Mouse (Mus musculus) fat pad, adult 2 months (tissue): Measurements from ENCODE around the gene Atic.

Source experiments
- DNase-seq: peaks from one replicate; pipeline ENCODE4 v3.0.0-alpha.2; 2011; ENCODE audit warnings: low read depth, low spot score; ENCODE audit errors: extremely low read depth

The Atic gene

GRCm38 (mm10) chr1:71556688-71557612 lies at the start of gene Atic:
TSS of gene Atic (plus strand) at chr1:71557150.
- DNase-seq, result peak; percentile 8

GRCm38 (mm10) chr1:71507251-71507650 lies 49.7 kb upstream of the Atic start:
- no peak for DNase-seq

DNA sequence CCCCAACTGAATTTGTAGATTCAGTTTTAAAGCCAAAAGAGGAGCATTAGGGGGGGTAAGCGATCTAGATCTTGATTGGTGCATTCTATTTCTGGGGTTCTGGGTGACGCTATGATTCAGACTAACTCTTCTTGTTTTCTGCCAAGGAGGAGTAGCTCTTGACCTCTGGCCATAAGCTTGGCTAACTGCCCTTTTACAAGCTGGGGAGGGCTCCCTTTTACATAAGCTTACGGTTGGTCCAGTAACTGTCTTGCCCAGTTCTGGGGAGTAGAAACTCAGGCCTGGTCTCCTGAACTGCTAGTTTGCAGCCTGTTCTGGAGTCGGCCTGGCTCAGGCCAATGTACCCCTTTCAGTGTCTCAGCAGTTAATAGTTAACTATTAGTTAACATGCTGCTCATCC lies 41.9 kb upstream of the Atic start:
- DNase-seq, result no peak

DNA sequence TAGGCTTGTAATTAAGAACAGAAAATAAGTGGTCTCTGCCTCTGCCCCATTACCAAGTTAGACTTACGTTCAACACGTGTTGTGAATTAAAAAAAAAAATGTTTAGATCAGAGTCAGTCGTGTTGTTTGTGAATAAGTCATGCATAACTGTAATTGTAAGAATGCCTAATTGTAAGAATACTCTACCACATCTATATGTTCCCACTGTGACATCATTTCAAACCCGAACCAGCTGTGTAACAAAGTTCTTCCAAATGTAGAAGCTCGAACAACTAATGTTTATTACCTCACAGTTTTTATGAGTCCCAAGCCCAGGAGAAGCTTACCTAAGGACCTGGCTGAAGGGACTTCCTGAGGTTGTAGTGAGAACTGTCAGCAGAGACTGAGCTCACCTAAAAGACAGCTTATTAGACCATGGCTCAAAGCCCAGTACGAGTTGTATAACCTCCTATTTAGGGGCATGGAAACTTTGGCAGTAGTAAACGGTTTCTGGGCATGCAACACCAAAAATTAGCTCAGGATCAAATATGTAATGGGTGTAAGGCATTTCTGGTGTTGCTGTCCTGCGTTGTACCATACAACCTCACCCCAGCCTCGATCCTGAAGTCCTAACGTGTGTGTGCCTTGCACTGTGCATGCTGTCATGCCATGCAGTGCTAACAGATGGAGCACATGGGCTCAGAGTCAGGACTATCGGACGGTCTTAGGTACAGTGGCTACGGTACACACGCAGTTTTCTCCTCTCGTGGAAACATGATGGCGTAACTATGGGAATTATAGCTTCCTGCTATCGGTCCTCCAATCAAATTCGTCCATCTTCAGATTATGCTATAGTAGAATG lies 27.9 kb upstream of the Atic start:
- no peak for DNase-seq

DNA sequence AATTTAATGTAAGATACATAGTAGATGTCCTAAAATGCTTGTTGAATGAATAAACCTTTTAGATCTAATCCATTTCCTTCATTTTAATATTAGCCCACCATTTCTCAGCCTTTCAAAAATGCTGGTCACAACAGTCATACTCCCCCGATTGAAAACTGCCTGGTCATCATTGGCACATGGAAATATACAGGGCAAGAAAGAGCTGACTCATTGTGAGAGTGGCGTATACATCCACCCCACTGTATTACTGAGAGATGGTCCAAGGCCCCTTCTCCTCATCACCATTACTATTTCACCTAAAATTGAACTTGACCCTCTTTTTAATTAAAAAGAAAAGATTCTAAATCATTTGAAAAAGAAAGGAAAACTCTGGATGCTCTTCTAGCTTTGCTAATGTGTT lies 26.2 kb upstream of the Atic start:
- DNase-seq, result no peak

GRCm38 (mm10) chr1:71531653-71532052 lies 25.3 kb upstream of the Atic start:
- DNase-seq, result no peak

DNA sequence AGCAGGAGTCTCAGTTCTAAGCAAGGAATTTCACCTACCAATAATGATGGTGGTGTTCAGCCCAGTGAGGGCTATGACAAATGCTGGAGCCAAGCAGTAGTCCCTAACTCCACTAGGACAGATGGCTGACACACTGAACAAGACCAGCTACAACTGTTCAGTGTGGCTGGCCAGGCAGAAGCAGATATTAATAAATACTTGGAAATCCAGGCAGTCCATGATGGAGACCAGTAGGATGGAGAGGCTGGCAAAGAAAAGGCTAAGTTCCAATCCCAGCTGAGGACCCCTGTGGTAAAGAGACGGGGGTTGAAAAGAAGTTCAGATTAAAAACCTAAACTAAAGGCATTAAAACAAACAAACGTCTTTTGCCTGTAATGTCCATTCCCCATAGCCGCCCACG lies 17.3 kb upstream of the Atic start:
- no peak for DNase-seq

GRCm38 (mm10) chr1:71540437-71540836 lies 16.5 kb upstream of the Atic start:
- DNase-seq, result no peak

DNA sequence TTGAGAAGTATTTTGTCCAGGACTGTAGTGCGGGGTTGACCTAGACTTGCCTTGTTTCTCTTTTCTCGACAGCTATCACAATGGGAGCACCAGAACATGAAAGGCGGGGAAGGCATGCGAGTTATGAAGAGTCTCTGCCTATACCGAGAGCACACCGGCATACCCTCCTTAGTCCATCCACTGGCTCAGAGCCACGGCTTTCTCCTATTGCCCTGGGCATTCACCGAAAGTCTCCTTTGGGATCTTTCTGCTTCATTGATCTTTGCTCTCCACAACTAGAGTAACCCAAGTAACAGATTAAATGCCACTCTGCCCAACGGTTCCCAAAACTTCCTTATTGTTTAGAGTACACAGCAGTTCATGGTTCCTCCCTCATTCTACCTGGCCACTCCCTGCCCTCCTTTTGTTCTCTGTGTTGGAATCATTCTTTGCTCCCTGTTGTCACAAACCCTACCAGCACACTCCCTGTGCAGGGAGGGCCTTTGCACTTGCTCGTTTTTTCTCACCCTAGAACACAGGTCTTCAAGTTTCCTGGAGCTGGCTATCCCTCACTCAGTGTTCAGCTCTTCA lies 6.2 kb upstream of the Atic start:
- DNase-seq, result no peak

- DNase-seq, result no peak
Measured at GRCm38 (mm10) chr1:71560626-71561025, 3.7 kb downstream of the Atic start.

DNA sequence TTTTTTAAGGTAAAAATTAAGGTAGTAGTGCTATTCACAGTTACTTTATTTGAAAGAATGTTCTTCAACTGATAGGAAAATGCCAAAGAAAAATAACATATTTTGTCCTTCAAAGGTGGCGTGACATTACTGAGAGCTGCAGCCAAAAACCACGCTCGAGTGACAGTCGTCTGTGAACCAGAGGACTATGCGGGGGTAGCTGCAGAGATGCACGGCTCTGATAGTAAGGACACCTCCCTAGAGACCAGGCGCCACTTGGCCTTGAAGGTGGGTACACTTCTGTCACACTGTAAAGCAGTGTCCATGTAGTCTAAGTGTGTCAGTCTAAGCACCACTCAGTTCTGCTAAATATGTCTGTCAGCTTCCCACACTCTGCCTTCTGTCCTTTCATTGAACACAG lies 7.3 kb downstream of the Atic start:
- no peak for DNase-seq

GRCm38 (mm10) chr1:71567884-71568605 lies 11.1 kb downstream of the Atic start:
- no peak for DNase-seq

GRCm38 (mm10) chr1:71570116-71570515 lies 13.2 kb downstream of the Atic start:
- DNase-seq, result no peak

DNA sequence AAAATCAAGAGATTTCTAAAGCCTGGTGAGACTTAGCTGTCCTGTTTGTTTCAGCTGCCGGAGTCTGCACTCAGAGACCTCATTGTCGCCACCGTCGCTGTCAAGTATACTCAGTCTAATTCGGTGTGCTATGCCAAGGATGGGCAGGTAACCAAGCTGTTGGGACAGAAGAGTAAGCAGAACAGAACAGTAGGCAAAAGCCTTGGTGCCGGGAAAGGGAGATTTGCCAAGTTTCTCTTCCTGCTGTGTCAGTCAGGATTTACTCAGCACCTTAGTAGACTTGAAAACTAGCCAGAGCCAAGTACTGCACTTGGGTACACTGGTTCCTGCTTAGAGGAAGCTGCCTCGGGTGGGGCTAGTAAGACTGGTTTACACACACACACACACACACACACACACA lies 19.0 kb downstream of the Atic start:
- peak; percentile 14 for DNase-seq

- DNase-seq, result no peak
Measured at GRCm38 (mm10) chr1:71576837-71577236, 19.9 kb downstream of the Atic start.

GRCm38 (mm10) chr1:71579526-71579925 lies 22.6 kb downstream of the Atic start:
- DNase-seq, result no peak

- no peak for DNase-seq
Measured at GRCm38 (mm10) chr1:71580408-71580807, 23.5 kb downstream of the Atic start.

DNA sequence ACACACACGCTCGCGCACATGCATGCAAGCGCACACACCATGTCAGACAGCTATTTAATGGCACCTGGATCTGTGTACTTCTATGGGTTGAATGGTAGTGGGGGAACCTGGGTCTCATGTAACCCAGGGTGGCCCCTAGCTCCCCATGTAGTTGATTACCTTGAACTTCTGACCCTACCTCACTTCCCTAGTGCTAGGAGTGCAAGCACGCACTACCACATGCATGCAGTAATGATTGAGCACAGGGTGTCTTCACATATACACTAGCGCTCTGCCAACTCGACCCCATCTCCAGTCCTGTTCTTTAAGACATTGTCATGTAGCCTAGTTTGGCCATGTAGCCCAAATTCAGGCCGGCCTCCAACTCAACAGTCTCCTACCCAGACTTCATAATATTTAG lies 26.4 kb downstream of the Atic start:
- DNase-seq, result no peak

DNA sequence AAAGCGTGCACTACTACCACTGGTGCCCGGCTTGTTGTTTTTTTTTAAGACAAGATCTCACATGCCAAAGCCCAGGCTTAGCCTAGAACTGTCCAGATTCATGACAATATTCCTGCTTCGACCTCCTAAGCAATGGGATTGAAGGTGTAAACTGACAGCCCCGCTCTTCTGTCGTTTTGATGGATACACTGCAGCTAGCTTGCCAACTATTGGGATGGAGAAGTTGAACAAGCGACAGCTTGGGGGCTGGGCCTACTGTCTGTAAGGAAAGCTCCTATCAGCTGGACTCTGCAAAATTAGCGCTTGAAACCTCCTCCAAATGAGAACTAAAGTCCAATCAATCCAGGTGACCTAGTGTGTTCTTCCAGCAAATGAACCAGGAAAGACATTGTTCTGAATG lies 26.9 kb downstream of the Atic start:
- DNase-seq, result no peak

GRCm38 (mm10) chr1:71586658-71587057 lies 29.7 kb downstream of the Atic start:
- no peak for DNase-seq

GRCm38 (mm10) chr1:71590038-71590437 lies 33.1 kb downstream of the Atic start:
- no peak for DNase-seq
